Mouse (Mus musculus) skeletal muscle tissue, postnatal 0 days (tissue): ENCODE data around the gene Defb22. TPM values are rescaled to one million over a fixed set of nuclear protein-coding genes. Genes with fewer than 3 reads are reported as not detected.

Experiments used
- polyA plus RNA-seq: library from polyadenylated mRNA; unstranded; fragments of >200 nt; fragmentation: Nextera tagmentation; extraction: Ambion mirVana; gene quantifications from 2 replicates; pipeline ENCODE4 v1.2.1, GENCODE M21; 2015

The Defb22 gene
- not detected in 2 replicates for polyA plus RNA-seq

DNA sequence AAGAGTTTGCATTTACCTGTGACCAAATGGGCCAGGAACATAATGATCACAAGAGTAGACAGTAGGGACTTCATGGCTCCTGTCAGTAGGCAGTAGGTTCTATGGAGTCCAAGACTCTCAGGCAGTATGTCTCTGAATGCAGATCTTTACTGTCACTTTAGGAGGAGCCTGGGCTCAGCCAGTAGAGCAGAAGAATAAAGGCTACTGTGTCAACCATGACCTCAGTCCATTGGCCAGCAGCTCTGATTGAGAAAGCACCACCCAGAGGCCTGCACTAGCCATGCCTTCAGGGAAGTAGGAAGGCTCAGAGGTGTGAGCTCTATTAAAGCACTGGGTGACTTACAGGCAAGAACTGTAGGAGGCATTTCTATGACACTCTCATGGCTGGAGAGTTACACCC lies at the start of gene Defb22:
Defb22 (minus strand) TSS at position 101 of the 400 bp plus-strand sequence.

DNA sequence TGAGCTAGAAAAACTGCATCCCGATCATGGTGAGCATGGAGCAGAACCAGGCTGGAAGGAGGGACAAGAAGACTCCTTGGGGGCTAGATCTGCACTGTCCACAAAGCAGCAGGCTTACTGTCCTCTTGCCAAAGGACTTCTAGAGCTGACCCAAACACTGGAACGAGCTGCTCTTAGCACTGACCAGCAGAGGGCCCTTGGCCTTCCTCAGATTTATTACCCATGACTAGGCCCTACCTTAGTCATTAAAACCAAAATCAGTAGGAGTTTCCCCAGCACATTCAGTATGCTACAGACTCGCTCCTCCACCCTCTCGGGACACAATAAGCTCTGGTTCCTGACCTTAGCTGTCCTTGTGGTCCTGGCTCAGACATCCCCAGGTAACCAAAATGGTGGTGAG lies 28.0 kb upstream of the Defb22 start, which contains the start of gene Defb28:
Defb28 (plus strand) TSS at position 275 of the 400 bp plus-strand sequence.

DNA sequence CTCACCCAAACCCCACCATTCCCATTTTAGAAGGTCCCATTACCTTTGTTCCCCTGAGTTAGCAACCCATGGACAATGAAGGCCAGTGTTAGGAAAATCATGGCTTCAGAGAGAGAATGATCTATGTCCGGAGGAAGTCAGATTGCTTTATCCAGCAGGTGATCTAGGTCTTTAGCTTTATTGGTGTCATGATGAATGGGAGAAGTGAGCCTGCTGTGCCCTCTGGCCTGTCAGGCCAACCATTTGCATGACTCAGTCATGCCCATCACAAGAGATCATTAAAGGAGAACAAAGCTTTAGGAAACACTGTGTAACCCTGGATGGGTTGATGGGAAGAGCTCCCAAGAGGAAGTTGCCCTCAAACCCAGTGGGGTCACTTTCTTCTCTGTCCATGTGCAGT lies 21.7 kb upstream of the Defb22 start, which contains the start of gene Defb26:
Defb26 (minus strand) TSS at position 101 of the 400 bp plus-strand sequence.

DNA sequence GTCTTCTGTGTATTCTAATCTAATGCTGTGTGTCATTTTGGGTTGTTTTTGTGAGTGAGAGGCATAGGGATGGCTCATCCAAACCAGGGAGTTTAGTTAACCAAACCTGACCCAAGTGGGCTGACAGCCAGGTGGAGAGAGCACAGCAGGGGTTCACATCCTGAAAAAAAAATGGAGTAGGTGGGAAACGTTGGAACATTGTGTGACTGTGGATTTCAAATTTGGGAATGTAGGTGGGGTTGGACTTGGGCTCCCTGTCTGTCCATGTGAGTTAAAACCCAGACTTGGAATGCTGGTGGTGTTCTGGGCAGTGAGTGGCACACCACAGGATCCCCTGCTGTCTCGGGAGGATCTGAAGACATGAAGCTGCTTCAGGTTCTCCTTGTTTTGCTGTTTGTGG lies 13.2 kb downstream of the Defb22 start, which contains the start of gene Defb20:
Defb20 (plus strand) TSS at position 301 of the 400 bp plus-strand sequence.

DNA sequence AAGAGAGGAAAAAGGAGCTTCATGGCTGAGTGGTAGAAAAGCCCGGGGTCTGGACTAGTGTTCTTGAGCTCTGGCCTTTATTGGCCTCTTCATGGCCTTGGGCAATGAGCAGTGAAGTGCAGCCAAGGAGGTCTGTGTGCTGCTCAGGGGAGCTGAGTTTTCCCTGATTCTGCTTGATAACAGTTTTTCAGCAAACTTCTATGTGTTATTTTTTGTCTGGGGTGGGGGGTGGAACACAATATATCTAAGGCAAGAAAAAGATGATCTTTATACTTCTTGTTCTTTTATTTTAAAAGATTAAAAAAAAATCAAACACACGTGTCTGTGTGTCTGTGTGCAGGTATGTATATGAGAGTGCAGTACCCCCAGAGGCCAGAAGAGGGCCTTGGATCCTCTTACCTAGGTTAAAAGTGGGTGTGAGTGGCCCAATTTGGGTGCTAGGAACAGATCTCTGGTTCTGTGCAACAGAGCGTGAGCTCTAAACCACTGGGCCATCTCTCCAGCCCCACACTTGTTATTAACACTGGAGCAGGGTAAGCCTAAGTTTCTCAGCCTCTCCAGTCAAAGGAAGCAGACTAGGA lies 25.3 kb downstream of the Defb22 start, which contains the start of gene Defb23:
Defb23 (minus strand) TSS at position 51 of the 581 bp plus-strand sequence.

Other genes starting within 250 kb of the Defb22 start
- 24.3 and 28.0 TPM in 2 replicates for gene Tbc1d20, start 196.3 kb downstream of the Defb22 start, polyA plus RNA-seq
- gene Rbck1, start 157.5 kb downstream of the Defb22 start, polyA plus RNA-seq: 40.7 and 46.3 TPM in 2 replicates
- 0.74 and 2.0 TPM in 2 replicates for gene Trib3, start 146.1 kb downstream of the Defb22 start, polyA plus RNA-seq
- gene Nrsn2, start 113.5 kb downstream of the Defb22 start, polyA plus RNA-seq: 0.13 TPM in 1 of 2 replicates, not detected in the other
- gene Sox12, start 92.1 kb downstream of the Defb22 start, polyA plus RNA-seq: 2.7 and 2.8 TPM in 2 replicates
- 15.2 and 16.1 TPM in 2 replicates for gene Zcchc3, start 75.1 kb downstream of the Defb22 start, polyA plus RNA-seq
- 0.12 and 0.28 TPM in 2 replicates for gene 6820408C15Rik, start 74.6 kb downstream of the Defb22 start, polyA plus RNA-seq
- not detected in 2 replicates for gene Defb23, start 25.5 kb downstream of the Defb22 start, polyA plus RNA-seq
- not detected in 2 replicates for gene Defb20, start 13.1 kb downstream of the Defb22 start, polyA plus RNA-seq
- gene Defb26, start 21.6 kb upstream of the Defb22 start, polyA plus RNA-seq: not detected in 2 replicates
- gene Defb28, start 28.1 kb upstream of the Defb22 start, polyA plus RNA-seq: not detected in 2 replicates
- gene Defb29, start 50.0 kb upstream of the Defb22 start, polyA plus RNA-seq: not detected in 2 replicates
- gene Gm17416, start 79.2 kb upstream of the Defb22 start, polyA plus RNA-seq: not detected in 2 replicates
- gene Defb21, start 82.6 kb upstream of the Defb22 start, polyA plus RNA-seq: not detected in 2 replicates
- not detected in 2 replicates for gene Defb19, start 90.2 kb upstream of the Defb22 start, polyA plus RNA-seq
- not detected in 2 replicates for gene Defb45, start 109.3 kb upstream of the Defb22 start, polyA plus RNA-seq
- gene Defb36, start 114.2 kb upstream of the Defb22 start, polyA plus RNA-seq: not detected in 2 replicates
- gene Defb25, start 132.9 kb upstream of the Defb22 start, polyA plus RNA-seq: 2.4 and 2.9 TPM in 2 replicates
- 9.6 and 9.7 TPM in 2 replicates for gene Rem1, start 136.8 kb upstream of the Defb22 start, polyA plus RNA-seq
- gene H13, start 179.3 kb upstream of the Defb22 start, polyA plus RNA-seq: 74.3 and 87.0 TPM in 2 replicates
- gene Mcts2, start 196.9 kb upstream of the Defb22 start, polyA plus RNA-seq: 16.1 and 19.8 TPM in 2 replicates
- 32.7 and 47.4 TPM in 2 replicates for gene Id1, start 246.1 kb upstream of the Defb22 start, polyA plus RNA-seq